ENCODE assay signal across 9 mouse cellular contexts in genomic region chr11:59902045-59902726, GRCm38 (mm10). TPM values are rescaled to one million over a fixed set of nuclear protein-coding genes. Genes with fewer than 3 reads are reported as not detected.
A peak's percentile ranks its signal among the peaks of the same experiment; 100 is the strongest.
DNase-seq lines count a peak whose midpoint lies in the region; ATAC-seq and TF ChIP-seq lines count a peak whose summit lies in the region.
"Had no signal": no experiment of that assay in that cellular context is flagged by ENCODE, and none has a peak within 500 bp of the region (broad histone marks: within the 10 kb centered on the region; RNA-seq: fewer than 3 reads in every experiment).

No protein-coding gene starts in this region.

- H3K27me3 ChIP-seq in liver, postnatal 0 days (ENCODE audit: insufficient read depth, low read length): no peaks in the 10 kb centered on the region
- H3K27me3 ChIP-seq in liver, embryonic 12.5 days (replicated peaks): no peaks in the 10 kb centered on the region; the same call in 1 of the 2 replicates
- H3K27me3 ChIP-seq: limb, embryonic 13.5 days had no signal

- H3K36me3 ChIP-seq in liver, postnatal 0 days (replicated peaks; ENCODE audit: insufficient read depth, low read length): no peaks in the 10 kb centered on the region
- H3K36me3 ChIP-seq in liver, embryonic 12.5 days: no peaks in the 10 kb centered on the region
- H3K36me3 ChIP-seq: limb, embryonic 13.5 days had no signal

- TF ChIP-seq EP300 in liver, postnatal 0 days (IDR thresholded peaks at IDR 0.05; ENCODE audit: low read depth): peak; percentile 81

- no peak overlapping the region for H3K9ac ChIP-seq in liver, postnatal 0 days (replicated peaks)
- no peak overlapping the region for H3K9ac ChIP-seq in liver, embryonic 12.5 days
- H3K9ac ChIP-seq: limb, embryonic 13.5 days had no signal

- no peak for TF ChIP-seq CTCF in liver, postnatal 0 days (IDR thresholded peaks at IDR 0.05; ENCODE audit: low read depth)

- peak overlapping the region; percentile 19; the same call in 1 of the 2 replicates for H3K4me2 ChIP-seq in liver, postnatal 0 days (ENCODE audit: low read depth, low read length)
- H3K4me2 ChIP-seq in liver, embryonic 12.5 days: no peak overlapping the region
- H3K4me2 ChIP-seq: limb, embryonic 13.5 days had no signal

- ATAC-seq in liver, postnatal 0 days: peak; percentile 81
- no peak for ATAC-seq in liver, embryonic 12.5 days
- ATAC-seq in megakaryocyte, adult 5-6 weeks (ENCODE audit: poor library complexity, severe bottlenecking): peak; percentile 53
- no peak for ATAC-seq in frontal cortex, adult (ENCODE audit: low TSS enrichment)

- H3K4me3 ChIP-seq in liver, postnatal 0 days (ENCODE audit: low read depth, low read length): no peak overlapping the region
- H3K4me3 ChIP-seq in liver, embryonic 12.5 days: no peak overlapping the region
- no peak overlapping the region for H3K4me3 ChIP-seq in brown adipose tissue, adult 24 weeks (ENCODE audit: insufficient read depth, low read depth, low read length)
- H3K4me3 ChIP-seq: limb, embryonic 13.5 days had no signal

- peak overlapping the region; percentile 76 for H3K27ac ChIP-seq in liver, postnatal 0 days (ENCODE audit: low read depth)
- no peak overlapping the region; the same call in 1 of the 2 replicates for H3K27ac ChIP-seq in liver, embryonic 12.5 days
- peak overlapping the region; percentile 89 for H3K27ac ChIP-seq in brown adipose tissue, adult 24 weeks (replicated peaks; ENCODE audit: low read depth, low read length)
- H3K27ac ChIP-seq: limb, embryonic 13.5 days had no signal

- 46% methylated on average over 8 of the region's 8 CpGs for WGBS in liver, postnatal 0 days (ENCODE audit: insufficient replicate concordance)
- WGBS in liver, embryonic 12.5 days (ENCODE audit: insufficient replicate concordance): 51% methylated on average over 8 of the region's 8 CpGs

- peaks cover 4% of the 10 kb centered on the region; the same call in 1 of the 2 replicates for H3K4me1 ChIP-seq in liver, postnatal 0 days (ENCODE audit: insufficient read depth)
- no peaks in the 10 kb centered on the region for H3K4me1 ChIP-seq in liver, embryonic 12.5 days
- peaks cover 33% of the 10 kb centered on the region for H3K4me1 ChIP-seq in brown adipose tissue, adult 24 weeks (ENCODE audit: control insufficient read depth, insufficient read depth, insufficient read length, low read length)

- no peaks in the 10 kb centered on the region for H3K9me3 ChIP-seq in liver, postnatal 0 days (ENCODE audit: low read length)
- no peaks in the 10 kb centered on the region for H3K9me3 ChIP-seq in liver, embryonic 12.5 days (replicated peaks)
- H3K9me3 ChIP-seq: limb, embryonic 13.5 days had no signal

- peak; percentile 34 for DNase-seq in liver, postnatal 0 days
- DNase-seq in heart, postnatal 4 days: peak; percentile 43
- DNase-seq in ovary, postnatal 36 days (ENCODE audit: low spot score): no peak
- DNase-seq in right cerebral cortex, postnatal 36 days (ENCODE audit: low spot score in 2 of 2): no peak

RNA-seq across cellular contexts. Expression of gene Med9, which starts 45.8 kb away (rescaled TPM):
- 15.2 and 15.8 TPM in 2 replicates for polyA plus RNA-seq in liver, postnatal 0 days (2015; fragmentation: Nextera tagmentation; extraction: Ambion mirVana)
- 29.5 and 30.1 TPM in 2 replicates for polyA plus RNA-seq in liver, embryonic 12.5 days (2016; fragmentation: Nextera tagmentation; extraction: Ambion mirVana)
- 18.2 and 21.6 TPM in 2 replicates for polyA plus RNA-seq in brown adipose tissue, adult 24 weeks (2012; ENCODE audit: insufficient read depth, insufficient read length, missing spikeins)
- total RNA-seq in heart, postnatal 4 days (2021): 10 to 100 TPM; 27.5 to 30.2 TPM
- total RNA-seq in megakaryocyte, adult 5-6 weeks (2015): 10.3 and 11.0 TPM in 2 replicates
- total RNA-seq in megakaryocyte, adult 5-6 weeks (2017): 14.0 and 14.1 TPM in 2 replicates

Comparison
In these comparisons a context has a peak if more than half of its experiments do, and no peak if none do; other contexts are left out.
1. ATAC-seq: peak in liver, postnatal 0 days (single experiment) and megakaryocyte, adult 5-6 weeks (single experiment); none in liver, embryonic 12.5 days (single experiment) and frontal cortex, adult (single experiment).
2. DNase-seq: peak in liver, postnatal 0 days (single experiment) and heart, postnatal 4 days (single experiment); none in ovary, postnatal 36 days (single experiment) and right cerebral cortex, postnatal 36 days (0 of 2).